Mouse (Mus musculus) neural tube, embryonic 13.5 days (tissue): ENCODE measurements around the gene Bgn. TPM values are rescaled to one million over a fixed set of nuclear protein-coding genes. Genes with fewer than 3 reads are reported as not detected.

Experiments used
- ATAC-seq: fragments of 200-750 bp; cut with Nextera tagmentation; 2 replicates; pipeline ENCODE4 v1.8.0; 2017; ENCODE audit warnings: low read depth, mild to moderate bottlenecking, moderate TSS enrichment, moderate library complexity
- H3K27ac ChIP-seq: fragments of 300-500 bp; sonication (generic); replicated peaks from 2 replicates; pipeline ENCODE4 v1.5.1; 2015; ENCODE audit warnings: moderate library complexity, mild to moderate bottlenecking, inconsistent platforms
- H3K27me3 ChIP-seq: fragments of 300-500 bp; sonication (generic); 2 replicates; pipeline ENCODE4 v1.6.1; 2015; ENCODE audit warnings: mild to moderate bottlenecking, inconsistent platforms
- H3K36me3 ChIP-seq: fragments of 300-500 bp; sonication (generic); 2 replicates; pipeline ENCODE4 v1.6.1; 2015; ENCODE audit warnings: mild to moderate bottlenecking, inconsistent platforms
- H3K4me1 ChIP-seq: fragments of 300-500 bp; sonication (generic); replicated peaks from 2 replicates; pipeline ENCODE4 v1.6.1; 2015; ENCODE audit warnings: inconsistent platforms
- H3K4me2 ChIP-seq: fragments of 300-500 bp; sonication (generic); 2 replicates; pipeline ENCODE4 v1.6.1; 2015; ENCODE audit warnings: inconsistent platforms, mild to moderate bottlenecking, moderate library complexity
- H3K4me3 ChIP-seq: fragments of 300-500 bp; sonication (generic); 2 replicates; pipeline ENCODE4 v1.5.1; 2015; ENCODE audit warnings: mild to moderate bottlenecking, inconsistent platforms
- H3K9ac ChIP-seq: fragments of 300-500 bp; sonication (generic); 2 replicates; pipeline ENCODE4 v1.6.1; 2015; ENCODE audit warnings: moderate library complexity, mild to moderate bottlenecking, inconsistent platforms
- H3K9me3 ChIP-seq: fragments of 300-500 bp; sonication (generic); 2 replicates; pipeline ENCODE4 v1.6.1; 2016; ENCODE audit warnings: inconsistent platforms
- WGBS: fragments of 180-500 bp; shearing (Covaris S2); methylation state at CpG from one replicate; pipeline ENCODE4 v1.1.7; 2015; 5-methylcytosine and 5-hydroxymethylcytosine counted together
- polyA plus RNA-seq: library from polyadenylated mRNA; unstranded; fragments of >200 nt; fragmentation: Nextera tagmentation; extraction: Ambion mirVana; gene quantifications from 2 replicates; pipeline ENCODE4 v1.2.1, GENCODE M21; 2015

Gene Bgn
- polyA plus RNA-seq, 1 experiment from 2014 or later, result 32.8 TPM

DNA sequence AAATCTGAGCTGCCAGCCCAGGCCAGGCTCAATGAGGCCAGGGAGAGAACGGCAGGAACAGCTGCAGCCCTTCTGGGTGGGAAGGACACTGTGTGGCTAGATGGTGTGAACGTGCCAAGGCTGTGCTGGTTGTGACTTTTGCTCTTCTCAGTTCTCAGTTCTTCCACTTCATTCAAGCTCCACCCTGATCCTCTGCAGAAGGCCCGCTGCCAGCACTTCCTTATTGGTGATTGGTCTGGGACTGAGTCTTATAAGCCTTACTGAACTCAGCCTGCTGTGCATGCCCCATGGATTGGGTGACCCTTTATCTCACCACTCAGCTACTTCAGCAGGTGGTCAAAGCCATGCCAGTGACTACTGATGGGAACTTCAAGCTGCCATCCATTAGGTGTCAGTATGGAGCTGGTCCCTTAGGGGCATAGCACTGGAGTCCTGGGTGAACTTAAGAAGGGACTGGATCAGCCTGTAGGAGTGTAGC is 43.0 kb downstream of the Bgn start:
- no peaks in the 10 kb centered on the region for H3K9me3 ChIP-seq
- no peak overlapping the region for H3K27ac ChIP-seq
- H3K4me2 ChIP-seq, result no peak overlapping the region
- 55% methylated on average over 3 of the region's 3 CpGs for WGBS
- no peaks in the 10 kb centered on the region for H3K27me3 ChIP-seq
- no peak overlapping the region for H3K4me3 ChIP-seq
- no peak overlapping the region for H3K9ac ChIP-seq
- no peak for ATAC-seq
- no peaks in the 10 kb centered on the region for H3K4me1 ChIP-seq
- H3K36me3 ChIP-seq, result no peaks in the 10 kb centered on the region

GRCm38 (mm10) chrX:73537875-73538274 is 54.5 kb downstream of the Bgn start:
- Histone ChIP-seq H3K36me3 (no peaks in the 10 kb centered on the region), H3K9me3 (no peaks in the 10 kb centered on the region), H3K27ac (no peak overlapping the region), H3K4me3 (no peak overlapping the region), H3K9ac (no peak overlapping the region), H3K4me1 (no peaks in the 10 kb centered on the region), H3K4me2 (no peak overlapping the region), H3K27me3 (peaks cover 5% of the 10 kb centered on the region; the same call in 1 of the 2 replicates)
- ATAC-seq, result no peak
- WGBS, result 88% methylated on average over 7 of the region's 7 CpGs

GRCm38 (mm10) chrX:73543340-73543739 is 59.9 kb downstream of the Bgn start:
- no peak overlapping the region for H3K27ac ChIP-seq
- H3K27me3 ChIP-seq, result no peaks in the 10 kb centered on the region
- no peak overlapping the region for H3K4me2 ChIP-seq
- H3K9ac ChIP-seq, result no peak overlapping the region
- H3K4me3 ChIP-seq, result no peak overlapping the region
- WGBS, result 53% methylated on average over 3 of the region's 3 CpGs
- ATAC-seq, result no peak
- H3K4me1 ChIP-seq, result no peaks in the 10 kb centered on the region
- H3K9me3 ChIP-seq, result no peaks in the 10 kb centered on the region
- no peaks in the 10 kb centered on the region for H3K36me3 ChIP-seq

Other genes with a start within 250 kb of the Bgn start
- gene Xlr4c, start 240.5 kb upstream of the Bgn start, polyA plus RNA-seq, result 0.69 TPM in 1 of 2 replicates, not detected in the other
- 0.57 and 0.65 TPM in 2 replicates for gene Xlr3c, start 218.2 kb upstream of the Bgn start, polyA plus RNA-seq
- not detected in 2 replicates for gene Xlr5a, start 190.6 kb upstream of the Bgn start, polyA plus RNA-seq
- not detected in 2 replicates for gene Xlr5c, start 190.6 kb upstream of the Bgn start, polyA plus RNA-seq
- not detected in 2 replicates for gene Gm45015, start 146.8 kb upstream of the Bgn start, polyA plus RNA-seq
- 10.6 and 11.0 TPM in 2 replicates for gene Zfp275, start 141.0 kb upstream of the Bgn start, polyA plus RNA-seq
- not detected in 2 replicates for gene Gm18336, start 84.9 kb upstream of the Bgn start, polyA plus RNA-seq
- 0.31 and 0.43 TPM in 2 replicates for gene Zfp92, start 72.5 kb upstream of the Bgn start, polyA plus RNA-seq
- not detected in 2 replicates for gene Trex2, start 48.3 kb upstream of the Bgn start, polyA plus RNA-seq
- 59.9 and 64.1 TPM in 2 replicates for gene Haus7, start 24.6 kb upstream of the Bgn start, polyA plus RNA-seq
- gene Atp2b3, start 19.5 kb downstream of the Bgn start, polyA plus RNA-seq, result 3.2 and 3.7 TPM in 2 replicates
- 1.1 and 1.6 TPM in 2 replicates for gene Dusp9, start 155.8 kb downstream of the Bgn start, polyA plus RNA-seq
- 86.2 and 94.4 TPM in 2 replicates for gene Pnck, start 176.5 kb downstream of the Bgn start, polyA plus RNA-seq
- gene Slc6a8, start 189.5 kb downstream of the Bgn start, polyA plus RNA-seq, result 7.7 and 7.8 TPM in 2 replicates
- 147 and 150 TPM in 2 replicates for gene Bcap31, start 232.6 kb downstream of the Bgn start, polyA plus RNA-seq
- gene Abcd1, start 233.0 kb downstream of the Bgn start, polyA plus RNA-seq, result 10.3 and 11.1 TPM in 2 replicates